Mouse (Mus musculus): Measurements from ENCODE around the gene Ak2.

Ak2 gene

GRCm38 (mm10) chr4:128991500-128992008 is at the start of gene Ak2:
Ak2 (plus strand) TSS chr4:128991958.
- DNase-seq (ENCODE audit: low spot score), result no peak

GRCm38 (mm10) chr4:128942346-128942745 is 49.4 kb upstream of the Ak2 start:
- DNase-seq (ENCODE audit: low spot score), result no peak

- no peak for DNase-seq (ENCODE audit: low spot score)
Observed at GRCm38 (mm10) chr4:128946736-128947135, 45.0 kb upstream of the Ak2 start.

- no peak for DNase-seq (ENCODE audit: low spot score)
Observed at GRCm38 (mm10) chr4:128947326-128947933, 44.3 kb upstream of the Ak2 start.

- DNase-seq (ENCODE audit: low spot score), result peak; percentile 23
Observed at GRCm38 (mm10) chr4:128948137-128948674, 43.6 kb upstream of the Ak2 start.

GRCm38 (mm10) chr4:128949470-128950005 is 42.2 kb upstream of the Ak2 start:
- DNase-seq (ENCODE audit: low spot score), result no peak

- DNase-seq (ENCODE audit: low spot score), result no peak
Observed at GRCm38 (mm10) chr4:128950461-128950860, 41.3 kb upstream of the Ak2 start.

GRCm38 (mm10) chr4:128953851-128954250 is 37.9 kb upstream of the Ak2 start:
- no peak for DNase-seq (ENCODE audit: low spot score)

GRCm38 (mm10) chr4:128957155-128957911 is 34.4 kb upstream of the Ak2 start:
- DNase-seq (ENCODE audit: low spot score), result no peak

GRCm38 (mm10) chr4:128958156-128958555 is 33.6 kb upstream of the Ak2 start:
- DNase-seq (ENCODE audit: low spot score), result no peak

- DNase-seq (ENCODE audit: low spot score), result no peak
Observed at GRCm38 (mm10) chr4:128958849-128959248, 32.9 kb upstream of the Ak2 start.

- DNase-seq (ENCODE audit: low spot score), result no peak
Observed at GRCm38 (mm10) chr4:128959676-128960075, 32.1 kb upstream of the Ak2 start.

- no peak for DNase-seq (ENCODE audit: low spot score)
Observed at GRCm38 (mm10) chr4:128961301-128962028, 30.3 kb upstream of the Ak2 start.

- DNase-seq (ENCODE audit: low spot score), result peak; percentile 70
Observed at GRCm38 (mm10) chr4:128962029-128962925, 29.5 kb upstream of the Ak2 start, which contains the start of gene Azin2. Azin2 (minus strand) TSS chr4:128962442.

GRCm38 (mm10) chr4:128962926-128963290 is 28.9 kb upstream of the Ak2 start:
- DNase-seq (ENCODE audit: low spot score), result no peak

GRCm38 (mm10) chr4:128966751-128967150 is 25.0 kb upstream of the Ak2 start:
- no peak for DNase-seq (ENCODE audit: low spot score)

GRCm38 (mm10) chr4:128969081-128969480 is 22.7 kb upstream of the Ak2 start:
- no peak for DNase-seq (ENCODE audit: low spot score)

- no peak for DNase-seq (ENCODE audit: low spot score)
Observed at GRCm38 (mm10) chr4:128969607-128970416, 21.9 kb upstream of the Ak2 start.

- no peak for DNase-seq (ENCODE audit: low spot score)
Observed at GRCm38 (mm10) chr4:128970417-128970807, 21.3 kb upstream of the Ak2 start.

GRCm38 (mm10) chr4:128971065-128971694 is 20.6 kb upstream of the Ak2 start:
- peak; percentile 37 for DNase-seq (ENCODE audit: low spot score)

Measured in spleen, adult 12 weeks (tissue).